Mouse (Mus musculus): Measurements from ENCODE around the gene Gm3880. TPM values are rescaled to one million over a fixed set of nuclear protein-coding genes. Genes with fewer than 3 reads are reported as not detected.
"Not testable (repeated sequence)": the region's sequence is repeated elsewhere in the genome, so short reads cannot be mapped to it uniquely, and the experiment has no call there.

Gene Gm3880
- not detected in 2 replicates for polyA plus RNA-seq (2015; fragmentation: Nextera tagmentation; extraction: Ambion mirVana)

DNA sequence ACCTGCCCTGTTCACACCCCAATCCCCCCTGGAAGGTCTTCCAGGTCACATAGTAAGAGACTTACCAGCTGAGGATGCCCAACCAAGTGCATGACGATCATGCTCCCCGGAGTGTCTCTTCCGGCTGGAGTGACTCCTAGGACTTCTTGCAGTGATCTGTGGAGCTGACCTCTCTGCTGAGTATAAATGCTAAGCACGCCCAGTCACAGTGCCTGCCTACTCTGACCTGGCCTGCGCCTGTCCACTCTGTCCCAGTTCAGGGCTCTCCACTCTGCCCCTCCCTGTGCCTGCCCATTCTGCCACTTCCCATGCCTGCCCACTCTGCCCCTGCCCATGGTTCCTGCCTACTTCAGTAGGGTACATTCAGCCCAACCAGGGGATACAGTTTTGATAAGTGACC, at the start of gene Gm3880:
Gene Gm3880 (minus strand): TSS at position 101 of the 400 bp plus-strand sequence.
- WGBS, result 92% methylated on average over 5 of the region's 5 CpGs

DNA sequence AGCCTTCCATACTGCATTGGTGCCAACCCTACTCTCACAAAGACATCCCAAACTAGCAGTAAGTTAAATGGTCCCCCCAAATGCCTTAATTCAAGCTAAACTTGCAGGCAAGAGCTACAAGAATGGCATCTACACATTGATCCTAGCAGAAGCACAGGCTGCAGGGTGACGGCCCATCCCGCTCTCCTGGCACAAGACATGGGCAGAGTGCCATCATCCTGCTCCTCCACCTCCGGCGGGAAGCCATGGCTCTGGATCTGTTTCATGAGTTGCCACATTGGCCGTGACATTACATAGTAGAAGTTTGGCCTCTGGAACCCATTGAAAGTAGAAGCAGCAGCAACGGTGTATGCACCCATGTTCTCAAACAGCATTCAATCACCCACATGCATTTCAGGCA, 37.5 kb upstream of the Gm3880 start:
- WGBS, result 94% methylated on average over 6 of the region's 6 CpGs

More for the DNA sequence above, at the start of gene Gm3880:
- H3K4me2 ChIP-seq; H3K9me3 ChIP-seq (replicated peaks); H3K4me1 ChIP-seq; ATAC-seq (ENCODE audit: low FRiP score); H3K9ac ChIP-seq (replicated peaks); H3K27me3 ChIP-seq (replicated peaks); H3K36me3 ChIP-seq; H3K27ac ChIP-seq (replicated peaks); H3K4me3 ChIP-seq (replicated peaks): not testable (repeated sequence)

DNA sequence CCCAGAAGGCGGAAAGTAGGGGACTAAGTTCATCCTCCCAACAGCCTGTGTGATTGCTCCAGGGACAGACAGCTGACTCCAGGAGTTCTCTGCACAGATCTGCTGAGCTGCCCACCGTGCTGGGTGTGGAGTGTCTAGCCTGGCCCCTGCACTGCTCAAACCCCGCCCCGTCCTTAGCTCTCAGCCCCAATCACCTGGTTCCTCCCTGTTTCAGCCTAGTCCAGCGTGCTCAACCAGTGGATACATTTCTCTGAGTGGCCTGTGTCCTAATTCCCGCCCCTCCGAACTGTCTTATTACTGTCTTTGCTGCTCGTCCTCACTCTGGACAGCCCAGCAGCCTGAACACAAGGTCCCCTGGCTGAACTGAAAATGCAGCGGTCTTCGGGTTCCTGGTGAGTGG, 20.8 kb upstream of the Gm3880 start, which contains the start of the genes Gm9112 and Dmrtc1b:
Gene Gm9112 (minus strand): TSS at position 101 of the 400 bp plus-strand sequence.
Gene Dmrtc1b (plus strand): TSS at position 331 of the 400 bp plus-strand sequence.
- not testable (repeated sequence) for H3K9ac ChIP-seq (replicated peaks); H3K27ac ChIP-seq (replicated peaks); H3K36me3 ChIP-seq; ATAC-seq (ENCODE audit: low FRiP score); H3K4me1 ChIP-seq; H3K4me3 ChIP-seq (replicated peaks); H3K4me2 ChIP-seq; H3K9me3 ChIP-seq (replicated peaks); H3K27me3 ChIP-seq (replicated peaks)
- 87% methylated on average over 9 of the region's 10 CpGs for WGBS

More for the DNA sequence above, 37.5 kb upstream of the Gm3880 start:
- not testable (repeated sequence) for H3K4me2 ChIP-seq; H3K9me3 ChIP-seq (replicated peaks); H3K27ac ChIP-seq (replicated peaks); ATAC-seq (ENCODE audit: low FRiP score); H3K4me3 ChIP-seq (replicated peaks); H3K27me3 ChIP-seq (replicated peaks); H3K9ac ChIP-seq (replicated peaks); H3K36me3 ChIP-seq; H3K4me1 ChIP-seq

DNA sequence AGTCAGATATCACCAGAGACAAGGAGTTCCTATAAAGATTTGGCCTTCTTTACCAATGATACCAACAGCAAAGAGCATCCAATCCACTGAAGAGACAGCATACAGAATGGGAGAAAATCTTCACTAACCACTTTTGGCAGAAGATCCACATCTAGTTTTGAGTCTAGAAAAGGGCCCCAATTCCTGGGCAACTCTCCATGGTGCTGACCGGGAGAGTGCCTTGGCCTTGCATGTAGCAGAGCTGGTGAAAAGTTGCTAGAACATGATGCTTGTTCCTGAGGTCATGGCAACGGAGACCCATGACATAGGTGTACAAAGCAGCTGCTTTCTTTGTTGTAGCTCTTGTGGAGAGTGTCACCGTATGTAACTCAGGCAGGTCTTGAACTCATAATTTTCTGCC, 13.9 kb upstream of the Gm3880 start:
- WGBS, result 75% methylated on average over 3 of the region's 3 CpGs
- H3K9me3 ChIP-seq (replicated peaks); H3K4me3 ChIP-seq (replicated peaks); H3K27me3 ChIP-seq (replicated peaks); H3K4me1 ChIP-seq; H3K36me3 ChIP-seq; H3K27ac ChIP-seq (replicated peaks); H3K9ac ChIP-seq (replicated peaks); ATAC-seq (ENCODE audit: low FRiP score); H3K4me2 ChIP-seq: not testable (repeated sequence)

DNA sequence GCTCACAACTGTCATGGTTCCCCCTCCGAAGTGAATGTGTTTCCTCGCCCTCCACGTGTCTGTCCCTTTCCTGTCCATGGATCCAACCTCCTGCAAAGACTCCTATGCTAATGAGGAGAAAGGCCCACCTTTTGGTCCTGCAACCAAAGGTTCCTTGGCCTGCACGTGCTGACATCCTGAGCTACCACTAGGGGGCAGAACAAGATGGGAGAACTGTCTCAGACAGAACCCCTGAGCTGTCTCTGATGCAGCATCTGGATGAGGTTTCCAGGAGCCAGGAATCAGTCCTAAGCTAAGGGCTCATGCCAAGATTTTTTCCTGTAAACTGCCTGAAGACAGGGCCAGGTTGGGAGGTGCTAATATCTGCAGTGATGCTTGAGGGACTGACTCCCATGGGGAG, 2.5 kb upstream of the Gm3880 start:
- H3K27me3 ChIP-seq (replicated peaks); H3K4me1 ChIP-seq; H3K9ac ChIP-seq (replicated peaks); H3K27ac ChIP-seq (replicated peaks); H3K4me3 ChIP-seq (replicated peaks); H3K4me2 ChIP-seq; H3K36me3 ChIP-seq; H3K9me3 ChIP-seq (replicated peaks); ATAC-seq (ENCODE audit: low FRiP score): not testable (repeated sequence)
- 16% methylated on average over 4 of the region's 4 CpGs for WGBS

DNA sequence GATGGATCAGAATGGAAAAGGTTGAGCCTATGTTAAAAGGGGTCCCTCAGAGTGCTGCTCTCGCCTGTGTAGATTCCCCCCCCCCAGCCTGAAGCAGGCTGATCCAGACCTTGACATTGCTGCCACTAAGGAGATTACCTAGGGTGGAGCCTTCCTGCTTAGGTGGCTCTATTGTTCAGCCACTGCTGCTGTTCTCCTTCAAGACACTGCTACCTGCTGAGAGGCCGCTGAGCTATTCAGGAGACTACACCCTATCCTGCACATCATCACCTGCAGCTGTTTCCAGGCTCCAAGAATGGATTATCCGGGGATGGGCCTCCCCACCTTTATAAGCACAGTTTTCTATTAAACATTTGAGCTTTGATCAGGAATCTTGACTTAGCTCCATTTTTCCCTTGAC, 2.1 kb downstream of the Gm3880 start:
- not testable (repeated sequence) for H3K4me3 ChIP-seq (replicated peaks); H3K27ac ChIP-seq (replicated peaks)
- WGBS, result 63% methylated on average over 3 of the region's 3 CpGs

DNA sequence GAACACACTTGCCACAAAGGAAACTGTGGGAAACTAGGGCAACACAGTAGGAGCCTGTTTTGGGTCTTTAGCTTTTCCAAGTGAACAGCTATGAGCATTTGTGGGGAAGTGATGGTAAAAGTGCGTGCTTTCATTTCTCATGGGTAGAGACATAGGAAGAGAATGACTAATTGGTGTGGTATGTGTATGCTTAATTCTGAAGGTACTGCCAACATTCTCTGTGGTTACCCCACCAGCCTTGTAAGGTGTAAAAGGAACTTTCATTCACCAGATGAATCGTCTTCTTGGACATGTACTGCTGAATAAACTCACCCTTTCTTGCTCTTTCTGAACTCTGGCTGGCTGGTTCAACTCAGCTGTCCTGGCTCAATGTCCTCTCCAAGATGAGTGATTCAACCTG, 20.1 kb downstream of the Gm3880 start:
- no peaks in the 10 kb centered on the region for H3K27me3 ChIP-seq (replicated peaks)
- no peaks in the 10 kb centered on the region for H3K4me1 ChIP-seq
- H3K9ac ChIP-seq (replicated peaks), result no peak overlapping the region
- H3K36me3 ChIP-seq, result no peaks in the 10 kb centered on the region
- H3K9me3 ChIP-seq (replicated peaks), result no peaks in the 10 kb centered on the region
- no peak overlapping the region for H3K27ac ChIP-seq (replicated peaks)
- no peak overlapping the region for H3K4me3 ChIP-seq (replicated peaks)
- ATAC-seq (ENCODE audit: low FRiP score), result no peak
- H3K4me2 ChIP-seq, result no peak overlapping the region
- 84% methylated on average over 2 of the region's 2 CpGs for WGBS

More for the DNA sequence above, 2.1 kb downstream of the Gm3880 start:
- H3K4me1 ChIP-seq; H3K9me3 ChIP-seq (replicated peaks); H3K4me2 ChIP-seq; H3K36me3 ChIP-seq; H3K27me3 ChIP-seq (replicated peaks); H3K9ac ChIP-seq (replicated peaks); ATAC-seq (ENCODE audit: low FRiP score): not testable (repeated sequence)

DNA sequence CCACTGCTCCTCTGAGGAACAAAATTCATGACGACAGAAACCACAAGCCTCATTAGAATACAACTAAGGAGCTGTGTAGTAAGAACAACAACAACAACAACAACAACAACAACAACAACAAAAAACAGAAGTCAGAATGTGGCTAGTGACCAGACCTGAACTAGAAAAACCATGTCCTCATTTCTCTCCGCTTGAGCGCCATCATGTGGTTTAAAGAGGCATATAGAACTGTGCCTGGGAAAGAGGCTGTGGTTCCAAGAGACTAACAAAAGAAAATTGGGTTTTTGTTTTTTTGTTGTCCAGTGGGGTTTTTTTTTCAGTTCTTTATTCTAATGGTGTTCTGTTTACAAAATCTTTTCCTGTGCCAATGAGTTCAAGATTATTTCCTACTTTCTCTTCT, 26.1 kb downstream of the Gm3880 start:
- WGBS, result 19% methylated on average over 3 of the region's 3 CpGs
- no peaks in the 10 kb centered on the region for H3K27me3 ChIP-seq (replicated peaks)
- no peak overlapping the region for H3K4me3 ChIP-seq (replicated peaks)
- no peak for ATAC-seq (ENCODE audit: low FRiP score)
- no peak overlapping the region for H3K27ac ChIP-seq (replicated peaks)
- H3K4me2 ChIP-seq, result no peak overlapping the region
- H3K9ac ChIP-seq (replicated peaks), result no peak overlapping the region
- H3K36me3 ChIP-seq, result no peaks in the 10 kb centered on the region
- no peaks in the 10 kb centered on the region for H3K4me1 ChIP-seq
- H3K9me3 ChIP-seq (replicated peaks), result no peaks in the 10 kb centered on the region

DNA sequence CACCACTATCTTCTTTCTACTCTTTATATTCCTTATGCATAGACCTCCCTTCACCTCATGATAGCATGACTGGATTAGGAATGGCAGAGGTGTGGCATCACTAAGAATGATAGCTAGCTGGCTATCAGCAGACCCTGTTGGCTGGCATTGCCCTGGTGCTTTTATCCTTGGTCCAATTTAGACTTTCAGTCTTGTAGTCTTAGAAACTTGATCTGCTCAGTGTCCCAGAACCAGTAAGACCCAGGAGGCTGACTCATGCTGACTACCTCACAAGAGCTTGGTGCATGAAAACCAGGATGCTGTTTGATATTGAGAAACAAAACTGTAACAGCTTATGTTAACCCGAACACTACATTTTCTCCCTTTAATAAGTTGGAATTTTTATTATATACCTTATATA, 41.1 kb downstream of the Gm3880 start:
- Histone ChIP-seq H3K4me2 (no peak overlapping the region), H3K27ac (replicated peaks) (no peak overlapping the region), H3K4me1 (peaks cover 7% of the 10 kb centered on the region; the same call in 1 of the 2 replicates), H3K9ac (replicated peaks) (no peak overlapping the region), H3K4me3 (replicated peaks) (no peak overlapping the region), H3K36me3 (no peaks in the 10 kb centered on the region), H3K27me3 (replicated peaks) (peaks cover 19% of the 10 kb centered on the region; the same call in 1 of the 2 replicates), H3K9me3 (replicated peaks) (no peaks in the 10 kb centered on the region)
- ATAC-seq (ENCODE audit: low FRiP score), result no peak
- 92% methylated on average over 1 of the region's 1 CpGs for WGBS

DNA sequence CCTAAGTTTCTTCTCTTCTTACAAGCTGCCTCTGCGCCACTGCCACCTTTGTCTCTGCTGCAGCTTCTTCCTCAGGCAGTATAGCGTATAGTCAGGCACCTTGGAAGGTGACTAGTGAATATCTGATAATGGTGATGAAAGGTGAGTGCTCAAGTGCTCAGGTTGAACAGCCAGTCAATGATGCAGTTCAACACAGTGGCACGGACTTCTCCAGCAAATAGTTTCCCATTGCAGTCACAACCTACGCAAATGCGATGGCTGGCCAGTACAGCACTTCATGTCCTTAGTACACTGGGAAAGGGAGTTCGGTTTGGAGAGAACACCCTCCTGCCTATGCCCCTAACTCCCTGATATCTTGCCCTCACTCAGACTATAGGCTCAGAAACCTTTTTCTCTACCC, 41.6 kb downstream of the Gm3880 start:
- 57% methylated on average over 6 of the region's 6 CpGs for WGBS
- Histone ChIP-seq H3K36me3 (no peaks in the 10 kb centered on the region), H3K4me1 (peaks cover 7% of the 10 kb centered on the region; the same call in 1 of the 2 replicates), H3K9me3 (replicated peaks) (no peaks in the 10 kb centered on the region), H3K27ac (replicated peaks) (no peak overlapping the region), H3K4me2 (peak overlapping the region; percentile 59), H3K27me3 (replicated peaks) (peaks cover 19% of the 10 kb centered on the region; the same call in 1 of the 2 replicates), H3K9ac (replicated peaks) (peak overlapping the region; percentile 17; the same call in 1 of the 2 replicates), H3K4me3 (replicated peaks) (peak overlapping the region; percentile 56; the same call in 1 of the 2 replicates)
- no peak for ATAC-seq (ENCODE audit: low FRiP score)

DNA sequence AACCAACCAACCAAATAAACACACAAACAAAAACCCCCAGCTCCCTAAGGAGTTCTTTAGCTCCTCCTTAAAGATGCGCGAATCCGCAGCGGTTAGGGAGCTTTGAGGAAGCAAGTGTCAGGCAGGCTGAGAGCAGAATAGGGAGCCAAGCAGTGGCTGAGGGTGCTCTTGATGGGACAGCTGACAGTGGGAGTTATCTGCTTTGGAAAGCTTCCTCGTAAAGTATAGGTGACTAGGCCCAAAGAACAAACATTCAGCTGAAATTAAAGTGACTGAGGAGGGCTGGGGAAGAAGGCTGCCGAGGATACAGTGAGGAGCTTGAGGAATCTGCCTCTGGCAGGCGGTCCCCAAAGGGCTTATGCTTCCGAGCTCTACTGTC, 42.2 kb downstream of the Gm3880 start:
- Histone ChIP-seq H3K36me3 (no peaks in the 10 kb centered on the region), H3K9ac (replicated peaks) (peak overlapping the region; percentile 17; the same call in 1 of the 2 replicates), H3K4me2 (peak overlapping the region; percentile 59), H3K27ac (replicated peaks) (no peak overlapping the region), H3K4me1 (peaks cover 7% of the 10 kb centered on the region; the same call in 1 of the 2 replicates), H3K4me3 (replicated peaks) (peak overlapping the region; percentile 56), H3K27me3 (replicated peaks) (peaks cover 19% of the 10 kb centered on the region; the same call in 1 of the 2 replicates), H3K9me3 (replicated peaks) (no peaks in the 10 kb centered on the region)
- 29% methylated on average over 8 of the region's 8 CpGs for WGBS
- peak; percentile 28; the same call in 1 of the 2 replicates for ATAC-seq (ENCODE audit: low FRiP score)

DNA sequence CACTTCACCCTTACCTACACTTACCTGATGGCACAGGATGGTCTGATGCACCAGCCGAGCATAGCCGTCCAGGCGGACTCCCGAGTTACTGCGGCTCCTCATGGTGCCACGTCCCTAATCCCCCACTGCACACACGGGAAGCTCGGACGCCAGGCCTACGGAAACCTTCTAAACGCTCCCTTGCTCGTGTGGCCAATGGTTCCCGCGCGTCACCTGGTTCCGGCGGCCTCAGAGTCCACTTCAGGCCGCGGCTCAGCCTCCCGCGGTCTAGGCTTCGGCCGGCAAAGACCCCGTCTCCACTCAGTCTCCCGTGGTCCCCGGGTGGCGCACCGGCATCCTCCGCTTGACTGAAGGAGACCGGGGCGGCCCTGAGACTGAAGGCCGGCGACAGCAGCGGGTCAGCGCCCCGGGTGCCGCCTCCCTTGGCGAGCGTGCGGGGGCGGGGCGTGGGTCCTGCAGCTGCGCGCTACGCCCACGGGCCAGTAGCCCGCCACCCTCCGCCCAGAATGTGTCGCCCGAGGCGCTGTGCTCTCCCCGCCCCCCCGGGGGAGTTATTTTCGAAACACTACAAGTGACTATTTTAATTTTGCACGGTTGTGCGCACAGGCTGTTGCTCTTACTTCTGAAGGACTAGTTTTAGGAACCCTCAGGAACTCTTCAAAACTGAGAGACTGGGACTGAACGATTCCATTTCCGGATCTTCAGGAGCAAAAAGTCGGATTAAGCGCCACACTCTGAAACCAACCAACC, 42.8 kb downstream of the Gm3880 start, which contains the start of gene Phka1:
Gene Phka1 (minus strand): TSS at position 424 of the 750 bp plus-strand sequence.
- Histone ChIP-seq H3K36me3 (no peaks in the 10 kb centered on the region), H3K27me3 (replicated peaks) (peaks cover 19% of the 10 kb centered on the region; the same call in 1 of the 2 replicates), H3K4me3 (replicated peaks) (peak within 1 kb of the TSS; percentile 56), H3K4me2 (peak within 1 kb of the TSS; percentile 59), H3K27ac (replicated peaks) (no peak within 1 kb of the TSS), H3K9ac (replicated peaks) (peak within 1 kb of the TSS; percentile 51), H3K4me1 (peaks cover 7% of the 10 kb centered on the region; the same call in 1 of the 2 replicates), H3K9me3 (replicated peaks) (no peaks in the 10 kb centered on the region)
- WGBS, result 25% methylated on average over 50 of the region's 60 CpGs
- ATAC-seq (ENCODE audit: low FRiP score), result peak; percentile 90
